ENCODE assay signal across 13 mouse cellular contexts in genomic region chr9:74951491-74951890, GRCm38 (mm10). TPM values are rescaled to one million over a fixed set of nuclear protein-coding genes. Genes with fewer than 3 reads are reported as not detected.
DNase-seq lines count a peak whose midpoint lies in the region; ATAC-seq and TF ChIP-seq lines count a peak whose summit lies in the region.
"Had no signal": no experiment of that assay in that cellular context is flagged by ENCODE, and none has a peak within 500 bp of the region (broad histone marks: within the 10 kb centered on the region; RNA-seq: fewer than 3 reads in every experiment).

No protein-coding gene starts in this region.

- H3K9ac ChIP-seq in hindbrain, embryonic 11.5 days (ENCODE audit: low read depth, low read length), result no peak overlapping the region
- no peak overlapping the region for H3K9ac ChIP-seq in hindbrain, embryonic 14.5 days
- no peak overlapping the region for H3K9ac ChIP-seq in MEL (ENCODE audit: control insufficient read depth, low read depth, low read length, poor library complexity, severe bottlenecking)

- TF ChIP-seq EP300 in MEL (IDR thresholded peaks at IDR 0.05; ENCODE audit: low read depth in 1 of 2, low read length in 2 of 2), result no peak

- WGBS in hindbrain, embryonic 11.5 days, result 32% methylated on average over 3 of the region's 3 CpGs
- 35% methylated on average over 3 of the region's 3 CpGs for WGBS in hindbrain, embryonic 14.5 days

- no peaks in the 10 kb centered on the region; the same call in 1 of the 2 replicates for H3K79me2 ChIP-seq in MEL (ENCODE audit: control insufficient read depth, insufficient read depth, low read length, poor library complexity)

- TF ChIP-seq POLR2A in MEL (IDR thresholded peaks at IDR 0.05; ENCODE audit: control insufficient read depth in 1 of 2, insufficient read depth in 1 of 2, low read depth in 1 of 2, low read length in 2 of 2, poor library complexity in 1 of 2), result no peak

- H3K9me3 ChIP-seq in hindbrain, embryonic 11.5 days (ENCODE audit: control insufficient read depth, low read length), result no peaks in the 10 kb centered on the region
- no peaks in the 10 kb centered on the region for H3K9me3 ChIP-seq in hindbrain, embryonic 14.5 days (ENCODE audit: control insufficient read depth, low read length)
- H3K9me3 ChIP-seq in MEL (replicated peaks; ENCODE audit: insufficient read depth, low read length), result no peaks in the 10 kb centered on the region
- H3K9me3 ChIP-seq: lung, embryonic 15.5 days had no signal

- H3K27me3 ChIP-seq in hindbrain, embryonic 11.5 days (ENCODE audit: control insufficient read depth, insufficient read depth, low read length), result no peaks in the 10 kb centered on the region
- no peaks in the 10 kb centered on the region for H3K27me3 ChIP-seq in hindbrain, embryonic 14.5 days (ENCODE audit: control insufficient read depth, insufficient read depth, low read length)
- no peaks in the 10 kb centered on the region for H3K27me3 ChIP-seq in MEL (ENCODE audit: control insufficient read depth in 1 of 2, insufficient read depth in 2 of 2, low read length in 2 of 2)
- H3K27me3 ChIP-seq: lung, embryonic 15.5 days had no signal

- H3K27ac ChIP-seq in hindbrain, embryonic 11.5 days (ENCODE audit: low read depth, low read length), result no peak overlapping the region
- H3K27ac ChIP-seq in hindbrain, embryonic 14.5 days, result no peak overlapping the region
- H3K27ac ChIP-seq in MEL (ENCODE audit: control insufficient read depth, low read depth, low read length), result no peak overlapping the region

- no peaks in the 10 kb centered on the region for H3K36me3 ChIP-seq in hindbrain, embryonic 11.5 days (ENCODE audit: control insufficient read depth, insufficient read depth, low read length)
- 0 out of 2 replicates have a peak, but pooled peaks cover 3% of the 10 kb centered on the region for H3K36me3 ChIP-seq in hindbrain, embryonic 14.5 days (replicated peaks; ENCODE audit: control insufficient read depth, insufficient read depth)
- peaks cover 0 to 5% of the 10 kb centered on the region in 2 experiments; a peak in 2 of 4 replicates for H3K36me3 ChIP-seq in MEL (ENCODE audit: control insufficient read depth in 1 of 2, insufficient read depth in 2 of 2, low read length in 2 of 2)
- H3K36me3 ChIP-seq: lung, embryonic 15.5 days had no signal

- TF ChIP-seq RAD21 in MEL (IDR thresholded peaks at IDR 0.05; ENCODE audit: low read depth, low read length), result peak; percentile 3; the same call in 1 of the 2 replicates

- H3K4me3 ChIP-seq in hindbrain, embryonic 11.5 days (ENCODE audit: low read depth, low read length), result no peak overlapping the region
- no peak overlapping the region for H3K4me3 ChIP-seq in hindbrain, embryonic 14.5 days (replicated peaks; ENCODE audit: low read length)
- no peak overlapping the region for H3K4me3 ChIP-seq in MEL (ENCODE audit: control insufficient read depth in 1 of 2, insufficient read depth in 1 of 2, low read depth in 2 of 2, low read length in 2 of 2)

- no peak overlapping the region for H3K4me2 ChIP-seq in hindbrain, embryonic 11.5 days (replicated peaks; ENCODE audit: low read depth, low read length)
- no peak overlapping the region for H3K4me2 ChIP-seq in hindbrain, embryonic 14.5 days (replicated peaks)

- no peak for ATAC-seq in hindbrain, embryonic 11.5 days (ENCODE audit: low FRiP score)
- ATAC-seq in hindbrain, embryonic 14.5 days (ENCODE audit: low FRiP score), result no peak
- no peak for ATAC-seq in monocyte, adult 5-6 weeks (replicated peaks; ENCODE audit: insufficient number of reproducible peaks, low FRiP score, low TSS enrichment, poor library complexity, severe bottlenecking)

- peak; percentile 34 to 70 (median 47) for TF ChIP-seq CTCF in MEL (IDR thresholded peaks at IDR 0.05 in 2 of 3, conservative IDR thresholded peaks at IDR 0.05 in 1 of 3; ENCODE audit: control insufficient read depth in 1 of 3, insufficient read depth in 1 of 3, low read depth in 2 of 3, low read length in 3 of 3, poor library complexity in 1 of 3, severe bottlenecking in 1 of 3)

- DNase-seq in hindbrain, embryonic 11.5 days (ENCODE audit: low spot score), result peak; percentile 19
- DNase-seq in hindbrain, embryonic 14.5 days (ENCODE audit: low spot score), result no peak
- DNase-seq in lung, postnatal 36 days, result peak; percentile 37
- no peak for DNase-seq in lung, postnatal 25 days (ENCODE audit: low spot score)
- peak; percentile 59 for DNase-seq in MEL (ENCODE audit: low read depth, low spot score)
- DNase-seq in natural killer cell, adult 2 months (ENCODE audit: low spot score in 2 of 2), result peak; percentile 12 to 39
- DNase-seq in left cerebral cortex, adult 18-20 months (ENCODE audit: low spot score in 2 of 2), result no peak
- DNase-seq: adrenal gland, postnatal 25 days; cerebellum, postnatal 36 days; gastrocnemius, postnatal 10 days; kidney, postnatal 10 days had no signal

- H3K4me1 ChIP-seq in hindbrain, embryonic 11.5 days (replicated peaks; ENCODE audit: control insufficient read depth, insufficient read depth, low read length), result peaks cover 6% of the 10 kb centered on the region; the same call in 1 of the 2 replicates
- peaks cover 8% of the 10 kb centered on the region for H3K4me1 ChIP-seq in hindbrain, embryonic 14.5 days (replicated peaks; ENCODE audit: control insufficient read depth, insufficient read depth, low read length)
- peaks cover 0 to 4% of the 10 kb centered on the region in 2 experiments; a peak in 1 of 4 replicates for H3K4me1 ChIP-seq in MEL (ENCODE audit: control insufficient read depth in 1 of 2, insufficient read depth in 2 of 2, low read length in 2 of 2)

TF ChIP-seq in MEL, 35 proteins besides CTCF, POLR2A, EP300 and RAD21:
- TF ChIP-seq MYB (IDR thresholded peaks at IDR 0.05; ENCODE audit: low read depth, low read length) (no peak), SMC3 (IDR thresholded peaks at IDR 0.05; ENCODE audit: low read depth, low read length) (peak; percentile 23; the same call in 1 of the 2 replicates), POLR2AphosphoS2 (IDR thresholded peaks at IDR 0.05; ENCODE audit: low read length) (no peak)

RNA-seq across cellular contexts. Expression of gene Fam214a, which starts 1.2 kb away (rescaled TPM):
- polyA plus RNA-seq in hindbrain, embryonic 11.5 days (2014; fragmentation: Nextera tagmentation; extraction: Ambion mirVana), result 17.9 and 18.7 TPM in 2 replicates
- polyA plus RNA-seq in hindbrain, embryonic 14.5 days (2014; fragmentation: Nextera tagmentation; extraction: Ambion mirVana), result 26.3 and 28.1 TPM in 2 replicates
- 2.3 and 2.4 TPM in 2 replicates for total RNA-seq in MEL (2012; rRNA removed)
- polyA plus RNA-seq in MEL (2012; ENCODE audit: insufficient read depth in 1 of 2, insufficient read length in 2 of 2, low read depth in 1 of 2, low replicate concordance in 2 of 2, missing spikeins in 1 of 2), result 1 to 10 TPM in 1 of 2 experiments, not detected in 1; 3.9 TPM
- total RNA-seq in monocyte, adult 5-6 weeks (2017), result 35.8 to 79.7 TPM (median 43.8 TPM) in 3 replicates
- 10 to 100 TPM; 28.2 to 28.6 TPM for total RNA-seq in left cerebral cortex, adult 18-20 months (2021)

Comparison
In these comparisons a context has a peak if more than half of its experiments do, and no peak if none do; other contexts are left out.
1. DNase-seq: peak in hindbrain, embryonic 11.5 days (single experiment), lung, postnatal 36 days (single experiment), MEL (single experiment) and natural killer cell, adult 2 months (2 of 2); none in hindbrain, embryonic 14.5 days (single experiment), lung, postnatal 25 days (single experiment) and left cerebral cortex, adult 18-20 months (0 of 2).